Mouse (Mus musculus): ENCODE data around the gene Dbnl. TPM values are rescaled to one million over a fixed set of nuclear protein-coding genes. Genes with fewer than 3 reads are reported as not detected.

Dbnl gene
- total RNA-seq, 4 experiments from 2014 or later = 59.1 to 73.2 (median 66.7) TPM

- DNase-seq (ENCODE audit: low spot score in 2 of 2) = no peak
These were observed 47.8 kb downstream of the Dbnl start for GRCm38 (mm10) chr11:5836126-5836525.

- peak; percentile 62 to 85 for DNase-seq (ENCODE audit: low spot score in 2 of 2)
These were observed 49.3 kb downstream of the Dbnl start, which contains the start of gene Polm for GRCm38 (mm10) chr11:5837251-5838246. TSS of gene Polm (minus strand) at chr11:5838016.

GRCm38 (mm10) chr11:5840346-5840745 is 52.1 kb downstream of the Dbnl start:
- no peak for DNase-seq (ENCODE audit: low spot score in 2 of 2)

GRCm38 (mm10) chr11:5841751-5842150 is 53.5 kb downstream of the Dbnl start:
- DNase-seq (ENCODE audit: low spot score in 2 of 2) = no peak

GRCm38 (mm10) chr11:5843131-5843530 is 54.8 kb downstream of the Dbnl start:
- DNase-seq (ENCODE audit: low spot score in 2 of 2) = no peak

- no peak for DNase-seq (ENCODE audit: low spot score in 2 of 2)
These were observed 58.5 kb downstream of the Dbnl start for GRCm38 (mm10) chr11:5846639-5847345.

- peak in 1 of 2 experiments; percentile 66 for DNase-seq (ENCODE audit: low spot score in 2 of 2)
These were observed 60.5 kb downstream of the Dbnl start for GRCm38 (mm10) chr11:5848741-5849140.

- no peak for DNase-seq (ENCODE audit: low spot score in 2 of 2)
These were observed 61.0 kb downstream of the Dbnl start for GRCm38 (mm10) chr11:5849316-5849715.

- DNase-seq (ENCODE audit: low spot score in 2 of 2) = no peak
These were observed 62.2 kb downstream of the Dbnl start for GRCm38 (mm10) chr11:5850452-5850851.

Other genes starting within 250 kb of the Dbnl start
- gene Ccdc117, start 246.3 kb upstream of the Dbnl start, total RNA-seq (2022) = 10 to 100 TPM; 13.0 to 15.0 (median 13.2) TPM
- gene Ankrd36, start 218.8 kb upstream of the Dbnl start, total RNA-seq (2022) = not detected
- gene Mrps24, start 72.8 kb upstream of the Dbnl start, total RNA-seq (2022) = 10 to 100 TPM; 58.0 to 65.8 (median 61.4) TPM
- 10 to 100 TPM; 71.7 to 74.7 (median 73.3) TPM for gene Urgcp, start 26.1 kb upstream of the Dbnl start, total RNA-seq (2022)
- 10 to 100 TPM in 3 of 4 experiments, 1 to 10 TPM in 1; 8.3 to 11.8 (median 10.7) TPM for gene Pgam2, start 15.2 kb downstream of the Dbnl start, total RNA-seq (2022)
- gene Polm, start 49.5 kb downstream of the Dbnl start, total RNA-seq (2022) = 10 to 100 TPM in 3 of 4 experiments, 1 to 10 TPM in 1; 9.8 to 14.5 (median 13.4) TPM
- gene Aebp1, start 73.5 kb downstream of the Dbnl start, total RNA-seq (2022) = 10 to 100 TPM; 22.3 to 25.7 (median 24.6) TPM
- 10 to 100 TPM; 22.1 to 26.9 (median 23.4) TPM for gene Pold2, start 89.8 kb downstream of the Dbnl start, total RNA-seq (2022)
- gene Myl7, start 110.3 kb downstream of the Dbnl start, total RNA-seq (2022) = not detected
- 1 to 10 TPM in 3 of 4 experiments, under 1 TPM in 1; 0.81 to 2.3 (median 1.2) TPM for gene Gck, start 161.6 kb downstream of the Dbnl start, total RNA-seq (2022)
- gene Ykt6, start 167.2 kb downstream of the Dbnl start, total RNA-seq (2022) = 10 to 100 TPM; 77.3 to 84.9 (median 82.7) TPM